Mouse (Mus musculus): ENCODE data around the gene Dysf. TPM values are rescaled to one million over a fixed set of nuclear protein-coding genes. Genes with fewer than 3 reads are reported as not detected.

Dysf gene
- polyA plus RNA-seq, 1 experiment from 2014 or later: 2.5 TPM

DNA sequence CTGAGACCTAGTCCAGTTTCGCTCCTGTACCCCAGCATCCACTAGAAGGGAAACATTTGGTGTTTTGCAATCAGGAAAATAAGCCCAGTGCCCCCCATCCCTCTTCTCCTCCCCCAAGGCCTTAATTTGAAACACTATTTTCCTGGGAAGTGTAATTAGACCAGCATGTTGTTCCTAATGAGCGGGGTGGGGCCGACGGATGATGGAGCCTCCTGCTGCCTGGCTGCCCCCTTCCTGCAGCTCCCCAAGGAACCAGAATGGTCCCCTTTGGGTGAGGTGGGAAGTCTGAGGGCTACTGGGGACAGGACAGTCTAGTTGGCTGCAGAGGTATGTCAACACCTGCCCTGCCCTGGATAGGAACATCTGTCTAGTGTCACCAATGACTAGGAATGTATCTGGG is 136.0 kb downstream of the Dysf start:
- H3K9me3 ChIP-seq: no peaks in the 10 kb centered on the region
- H3K4me2 ChIP-seq: no peak overlapping the region
- 0 out of 2 replicates have a peak, but pooled peaks cover 4% of the 10 kb centered on the region for H3K4me1 ChIP-seq (replicated peaks)
- no peak overlapping the region for H3K27ac ChIP-seq (replicated peaks)
- H3K9ac ChIP-seq: no peak overlapping the region
- no peak overlapping the region for H3K4me3 ChIP-seq
- H3K36me3 ChIP-seq: no peaks in the 10 kb centered on the region
- 78% methylated on average over 4 of the region's 4 CpGs for WGBS
- H3K27me3 ChIP-seq: no peaks in the 10 kb centered on the region
- ATAC-seq (ENCODE audit: low FRiP score, low read depth): no peak

DNA sequence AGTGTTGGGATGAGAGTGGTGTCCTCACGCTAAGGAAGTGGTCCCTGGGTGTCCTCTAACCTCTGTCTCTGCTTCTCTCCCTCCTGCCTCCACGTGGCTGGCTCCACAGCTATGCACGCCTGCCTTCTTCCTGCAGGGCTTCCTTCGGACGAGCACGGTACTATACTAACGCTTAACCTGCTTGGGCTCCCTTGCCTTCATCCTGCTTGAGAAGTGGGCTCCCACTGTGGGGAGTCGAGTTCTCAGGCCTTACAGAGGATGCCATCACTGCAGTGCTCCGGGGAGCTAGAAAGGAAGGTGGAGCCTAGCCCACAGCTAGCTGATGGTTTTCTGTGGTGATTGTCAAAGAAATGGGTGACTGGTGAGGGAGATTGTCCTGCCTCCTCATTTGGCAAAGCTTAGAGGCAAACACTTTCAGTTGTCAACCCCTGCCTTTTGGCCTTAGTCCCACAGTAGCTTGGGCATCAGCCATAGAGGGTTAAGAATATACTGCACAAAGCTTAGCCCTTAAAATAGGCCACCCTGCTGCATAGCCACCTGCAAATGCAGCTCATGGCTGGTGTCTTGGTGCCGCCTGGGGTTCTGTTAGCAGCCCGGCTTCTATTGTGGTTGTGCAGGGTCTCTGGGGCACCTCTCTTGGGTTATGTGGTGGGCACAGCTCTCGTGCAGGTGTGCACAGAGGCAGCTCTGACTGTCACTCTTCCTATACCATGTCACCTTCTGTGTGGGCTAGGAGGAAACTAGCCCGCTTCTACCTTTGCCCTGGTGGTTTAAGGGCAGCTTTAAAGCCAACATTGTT is 139.0 kb downstream of the Dysf start:
- 84% methylated on average over 13 of the region's 13 CpGs for WGBS
- Histone ChIP-seq H3K9ac (no peak overlapping the region), H3K4me2 (no peak overlapping the region), H3K27me3 (no peaks in the 10 kb centered on the region), H3K4me3 (no peak overlapping the region), H3K36me3 (no peaks in the 10 kb centered on the region), H3K27ac (replicated peaks) (no peak overlapping the region), H3K9me3 (no peaks in the 10 kb centered on the region), H3K4me1 (replicated peaks) (0 out of 2 replicates have a peak, but pooled peaks cover 4% of the 10 kb centered on the region)
- no peak for ATAC-seq (ENCODE audit: low FRiP score, low read depth)

DNA sequence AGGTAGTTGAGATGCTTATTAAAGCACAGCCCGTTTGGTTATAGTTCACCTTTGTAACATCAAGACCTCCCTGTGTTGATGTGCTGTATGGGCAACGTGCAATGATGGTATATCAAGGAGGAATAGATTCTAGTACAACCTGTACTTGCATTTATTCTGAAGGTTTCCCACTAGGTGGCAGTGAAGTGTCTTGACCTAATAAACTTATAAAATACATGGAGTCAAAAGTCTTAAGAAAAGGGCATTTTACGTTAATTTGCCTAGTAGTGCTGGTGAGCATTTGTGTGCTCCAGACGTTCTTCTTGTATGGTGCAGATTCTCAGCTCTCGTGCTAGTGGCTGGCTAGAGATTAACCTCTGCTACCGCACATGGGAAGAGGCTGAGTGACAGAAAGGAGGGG is 140.1 kb downstream of the Dysf start:
- Histone ChIP-seq H3K4me1 (replicated peaks) (0 out of 2 replicates have a peak, but pooled peaks cover 4% of the 10 kb centered on the region), H3K36me3 (no peaks in the 10 kb centered on the region), H3K9me3 (no peaks in the 10 kb centered on the region), H3K4me3 (no peak overlapping the region), H3K4me2 (no peak overlapping the region), H3K9ac (no peak overlapping the region), H3K27me3 (no peaks in the 10 kb centered on the region), H3K27ac (replicated peaks) (no peak overlapping the region)
- ATAC-seq (ENCODE audit: low FRiP score, low read depth): no peak
- 71% methylated on average over 6 of the region's 6 CpGs for WGBS

DNA sequence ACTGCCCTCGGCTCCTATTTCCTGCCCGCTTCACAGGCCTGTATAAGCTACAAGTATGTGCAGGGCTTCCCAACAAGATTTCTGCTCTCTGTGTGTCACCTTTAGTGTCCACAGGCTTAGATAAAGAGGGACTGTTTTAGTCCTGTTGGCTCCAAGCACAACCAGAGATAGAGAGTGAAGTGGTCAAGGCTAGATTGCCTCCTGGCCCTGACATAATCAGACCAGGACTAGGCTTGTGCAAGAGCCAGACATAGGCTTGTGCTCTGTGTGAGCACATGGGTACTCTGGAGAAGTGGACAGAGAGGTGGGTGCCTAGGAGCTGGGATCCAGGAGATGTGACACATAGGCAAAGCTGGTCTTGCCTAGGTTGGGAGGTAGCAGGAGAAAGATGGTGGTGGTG is 146.1 kb downstream of the Dysf start:
- H3K4me1 ChIP-seq (replicated peaks): no peaks in the 10 kb centered on the region
- H3K9ac ChIP-seq: no peak overlapping the region
- H3K9me3 ChIP-seq: no peaks in the 10 kb centered on the region
- H3K36me3 ChIP-seq: no peaks in the 10 kb centered on the region
- H3K27me3 ChIP-seq: no peaks in the 10 kb centered on the region
- no peak for ATAC-seq (ENCODE audit: low FRiP score, low read depth)
- H3K4me3 ChIP-seq: no peak overlapping the region
- 96% methylated on average over 2 of the region's 2 CpGs for WGBS
- no peak overlapping the region for H3K27ac ChIP-seq (replicated peaks)
- H3K4me2 ChIP-seq: no peak overlapping the region

GRCm38 (mm10) chr6:84155765-84156164 is 147.4 kb downstream of the Dysf start:
- no peak overlapping the region for H3K9ac ChIP-seq
- no peak overlapping the region for H3K27ac ChIP-seq (replicated peaks)
- no peak overlapping the region for H3K4me3 ChIP-seq
- no peaks in the 10 kb centered on the region for H3K27me3 ChIP-seq
- WGBS: 75% methylated on average over 3 of the region's 3 CpGs
- ATAC-seq (ENCODE audit: low FRiP score, low read depth): no peak
- no peaks in the 10 kb centered on the region for H3K36me3 ChIP-seq
- no peak overlapping the region for H3K4me2 ChIP-seq
- H3K4me1 ChIP-seq (replicated peaks): no peaks in the 10 kb centered on the region
- H3K9me3 ChIP-seq: no peaks in the 10 kb centered on the region

DNA sequence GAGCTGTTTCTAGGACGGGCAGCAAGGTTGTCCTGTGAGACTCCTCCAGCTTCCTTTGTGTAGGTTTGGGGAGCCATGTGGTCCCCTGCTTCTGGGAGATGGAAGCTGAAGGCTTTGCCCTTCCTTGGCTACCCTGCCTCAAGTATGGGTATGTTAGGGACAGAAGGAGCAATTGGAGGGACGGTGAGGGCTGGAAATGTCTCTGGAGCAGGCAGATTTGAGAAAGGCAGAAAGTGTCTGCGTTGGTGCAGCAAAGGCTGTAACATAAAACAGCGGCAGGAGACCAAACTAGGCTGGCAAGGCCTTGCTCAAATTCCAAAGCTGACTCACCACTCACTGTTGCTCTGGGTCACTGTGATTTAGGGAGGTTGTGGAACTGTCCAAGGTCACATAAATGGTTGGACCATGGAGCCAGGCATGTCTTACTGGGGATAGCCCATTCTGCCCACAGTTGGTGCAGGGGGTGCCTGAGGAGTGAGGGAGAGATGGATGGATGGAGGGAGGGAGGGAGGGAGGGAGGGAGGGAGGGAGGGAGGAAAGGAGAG is 148.2 kb downstream of the Dysf start:
- H3K9ac ChIP-seq: no peak overlapping the region
- H3K36me3 ChIP-seq: no peaks in the 10 kb centered on the region
- no peaks in the 10 kb centered on the region for H3K4me1 ChIP-seq (replicated peaks)
- H3K4me3 ChIP-seq: no peak overlapping the region
- no peak overlapping the region for H3K4me2 ChIP-seq
- H3K27me3 ChIP-seq: no peaks in the 10 kb centered on the region
- H3K27ac ChIP-seq (replicated peaks): no peak overlapping the region
- H3K9me3 ChIP-seq: no peaks in the 10 kb centered on the region
- ATAC-seq (ENCODE audit: low FRiP score, low read depth): no peak
- WGBS: 88% methylated on average over 4 of the region's 4 CpGs

DNA sequence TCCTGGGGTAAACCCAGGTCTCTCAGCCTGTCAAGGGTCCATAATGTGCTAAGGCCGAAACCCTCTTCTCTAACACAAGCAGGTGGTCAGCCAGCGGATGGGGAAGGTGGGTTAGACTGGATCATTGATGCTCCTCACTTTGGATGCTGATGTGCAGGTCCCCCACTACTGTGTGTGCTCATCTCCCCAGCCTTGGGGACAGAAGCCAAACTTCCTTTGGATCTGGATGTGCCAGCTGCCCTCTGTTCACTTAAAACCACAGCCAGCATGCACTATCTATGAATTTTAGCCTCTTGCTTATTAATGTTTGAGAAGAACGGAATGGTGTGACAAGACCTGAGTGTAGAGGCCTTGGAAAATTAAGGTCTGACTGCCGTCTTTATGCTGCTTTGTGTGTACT is 150.7 kb downstream of the Dysf start:
- H3K4me3 ChIP-seq: no peak overlapping the region
- H3K9ac ChIP-seq: no peak overlapping the region
- H3K4me1 ChIP-seq (replicated peaks): no peaks in the 10 kb centered on the region
- no peak for ATAC-seq (ENCODE audit: low FRiP score, low read depth)
- no peaks in the 10 kb centered on the region for H3K27me3 ChIP-seq
- H3K4me2 ChIP-seq: no peak overlapping the region
- H3K27ac ChIP-seq (replicated peaks): no peak overlapping the region
- no peaks in the 10 kb centered on the region for H3K36me3 ChIP-seq
- 89% methylated on average over 4 of the region's 4 CpGs for WGBS
- no peaks in the 10 kb centered on the region for H3K9me3 ChIP-seq

DNA sequence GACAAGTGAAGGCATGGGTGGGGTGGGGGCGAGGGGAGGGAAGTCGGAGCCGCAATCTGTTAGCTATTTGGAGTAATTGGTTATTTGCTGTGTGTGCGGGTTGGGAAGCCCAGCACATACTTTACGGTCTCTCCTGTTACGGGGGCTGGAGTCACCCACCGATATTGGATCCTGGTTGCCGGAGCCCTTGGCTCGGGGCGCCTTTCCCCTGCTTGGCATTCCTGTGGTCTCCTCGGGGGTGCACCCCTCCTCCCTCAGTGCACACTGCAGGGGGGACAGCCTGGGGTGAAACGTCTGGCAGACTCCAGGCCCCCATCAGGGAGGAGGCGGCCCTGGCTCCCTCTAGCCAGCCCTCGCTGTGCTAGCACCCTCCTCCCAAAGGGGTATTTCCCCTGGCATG is 159.2 kb downstream of the Dysf start:
- no peak overlapping the region for H3K4me2 ChIP-seq
- H3K36me3 ChIP-seq: no peaks in the 10 kb centered on the region
- H3K4me3 ChIP-seq: no peak overlapping the region
- H3K9ac ChIP-seq: no peak overlapping the region
- no peaks in the 10 kb centered on the region for H3K27me3 ChIP-seq
- no peak overlapping the region for H3K27ac ChIP-seq (replicated peaks)
- 79% methylated on average over 14 of the region's 14 CpGs for whole genome bisulfite sequencing
- H3K9me3 ChIP-seq: no peaks in the 10 kb centered on the region
- H3K4me1 ChIP-seq (replicated peaks): no peaks in the 10 kb centered on the region
- ATAC-seq (ENCODE audit: low FRiP score, low read depth): no peak

- Histone ChIP-seq H3K36me3 (no peaks in the 10 kb centered on the region), H3K9ac (no peak overlapping the region), H3K9me3 (no peaks in the 10 kb centered on the region), H3K4me2 (no peak overlapping the region), H3K4me3 (no peak overlapping the region), H3K27ac (replicated peaks) (no peak overlapping the region), H3K4me1 (replicated peaks) (no peaks in the 10 kb centered on the region), H3K27me3 (no peaks in the 10 kb centered on the region)
- WGBS: 96% methylated on average over 1 of the region's 1 CpGs
- no peak for ATAC-seq (ENCODE audit: low FRiP score, low read depth)
These were observed 160.2 kb downstream of the Dysf start for GRCm38 (mm10) chr6:84168571-84168970.

DNA sequence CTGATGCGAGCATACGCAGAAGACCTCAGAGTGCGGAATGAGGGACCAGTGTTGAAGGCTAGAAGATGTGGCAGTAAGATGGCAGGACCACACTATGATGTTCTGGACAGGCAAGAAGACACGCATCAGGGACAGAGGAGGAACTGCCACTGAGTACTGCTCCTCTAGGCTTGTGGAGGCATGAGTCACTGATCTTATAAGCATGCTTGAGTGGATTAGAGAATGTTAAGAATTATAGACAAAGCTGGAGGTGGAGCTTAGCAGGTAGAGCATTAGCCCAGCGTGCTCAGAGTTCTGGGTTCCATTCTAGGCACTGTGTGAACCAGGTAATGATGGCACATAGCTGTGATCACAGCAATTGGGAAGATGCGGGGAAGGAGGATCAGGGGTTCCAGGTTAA is 165.2 kb downstream of the Dysf start:
- 93% methylated on average over 6 of the region's 6 CpGs for WGBS
- no peak overlapping the region for H3K4me2 ChIP-seq

DNA sequence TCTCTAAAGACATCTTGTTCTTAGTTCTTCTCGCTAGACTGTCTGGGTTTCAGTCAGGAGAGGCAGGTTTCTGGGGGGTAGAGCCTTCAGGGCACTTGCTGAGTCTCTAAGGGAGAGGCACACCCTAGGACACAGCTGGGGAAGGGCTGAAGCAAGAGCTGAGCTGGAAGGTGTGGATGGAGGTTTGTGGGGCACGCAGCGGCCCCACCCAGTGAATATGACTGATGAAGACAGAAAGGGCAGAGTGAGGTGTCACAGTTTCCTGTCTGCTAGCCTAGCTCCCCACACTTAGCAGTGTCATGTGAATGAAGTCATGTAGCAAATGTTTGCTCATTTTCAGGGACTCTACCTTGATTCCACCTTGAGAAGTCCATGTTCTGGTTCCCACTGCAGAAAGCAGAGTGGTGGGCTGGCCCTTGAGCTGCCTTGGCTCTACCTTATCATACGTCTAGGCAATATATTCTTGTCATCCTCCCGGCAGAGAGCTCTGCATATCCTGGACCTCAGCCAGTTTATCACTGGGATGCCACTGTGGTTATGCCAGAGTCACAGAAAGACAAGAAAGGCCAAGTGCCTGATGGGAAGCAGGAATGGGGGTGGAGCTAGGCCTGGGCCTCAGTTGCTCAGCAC is 170.5 kb downstream of the Dysf start:
- Histone ChIP-seq H3K4me3 (no peak overlapping the region), H3K4me2 (no peak overlapping the region), H3K4me1 (replicated peaks) (no peaks in the 10 kb centered on the region), H3K9me3 (no peaks in the 10 kb centered on the region), H3K9ac (no peak overlapping the region), H3K27ac (replicated peaks) (no peak overlapping the region), H3K36me3 (no peaks in the 10 kb centered on the region), H3K27me3 (no peaks in the 10 kb centered on the region)
- ATAC-seq (ENCODE audit: low FRiP score, low read depth): no peak
- 80% methylated on average over 5 of the region's 5 CpGs for WGBS

More for the DNA sequence above, 165.2 kb downstream of the Dysf start:
- H3K4me3 ChIP-seq: no peak overlapping the region
- no peaks in the 10 kb centered on the region for H3K4me1 ChIP-seq (replicated peaks)
- H3K36me3 ChIP-seq: no peaks in the 10 kb centered on the region
- no peak for ATAC-seq (ENCODE audit: low FRiP score, low read depth)
- H3K27me3 ChIP-seq: no peaks in the 10 kb centered on the region
- H3K9me3 ChIP-seq: no peaks in the 10 kb centered on the region
- H3K27ac ChIP-seq (replicated peaks): no peak overlapping the region
- H3K9ac ChIP-seq: no peak overlapping the region

DNA sequence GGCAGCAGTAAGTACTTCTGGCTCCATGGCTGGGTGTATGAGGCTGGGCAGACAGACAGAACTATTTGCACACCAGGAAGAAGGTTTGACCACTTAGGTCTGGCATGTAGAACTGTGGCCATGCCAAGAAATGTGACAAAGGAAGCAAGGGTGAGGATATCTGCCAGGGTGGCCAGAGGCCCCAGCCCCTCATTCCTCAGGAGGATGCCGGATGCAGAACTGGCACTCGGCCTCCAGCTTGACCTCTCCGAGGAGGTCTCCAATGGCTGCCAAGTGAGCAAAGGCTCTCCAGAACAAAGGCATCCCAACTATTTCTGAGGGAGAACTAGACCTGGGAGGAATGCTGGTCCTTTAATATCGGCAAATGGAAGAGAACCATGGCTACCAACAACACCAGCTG is 173.1 kb downstream of the Dysf start:
- H3K36me3 ChIP-seq: no peaks in the 10 kb centered on the region
- H3K27me3 ChIP-seq: no peaks in the 10 kb centered on the region
- no peaks in the 10 kb centered on the region for H3K9me3 ChIP-seq
- no peak overlapping the region for H3K9ac ChIP-seq
- no peak overlapping the region for H3K27ac ChIP-seq (replicated peaks)
- no peaks in the 10 kb centered on the region for H3K4me1 ChIP-seq (replicated peaks)
- WGBS: 37% methylated on average over 4 of the region's 4 CpGs
- no peak for ATAC-seq (ENCODE audit: low FRiP score, low read depth)
- no peak overlapping the region for H3K4me3 ChIP-seq
- no peak overlapping the region for H3K4me2 ChIP-seq
